Mouse (Mus musculus): ENCODE data around the gene Slc26a10.
A peak's percentile ranks its signal among the peaks of the same experiment; 100 is the strongest.

The Slc26a10 gene

DNA sequence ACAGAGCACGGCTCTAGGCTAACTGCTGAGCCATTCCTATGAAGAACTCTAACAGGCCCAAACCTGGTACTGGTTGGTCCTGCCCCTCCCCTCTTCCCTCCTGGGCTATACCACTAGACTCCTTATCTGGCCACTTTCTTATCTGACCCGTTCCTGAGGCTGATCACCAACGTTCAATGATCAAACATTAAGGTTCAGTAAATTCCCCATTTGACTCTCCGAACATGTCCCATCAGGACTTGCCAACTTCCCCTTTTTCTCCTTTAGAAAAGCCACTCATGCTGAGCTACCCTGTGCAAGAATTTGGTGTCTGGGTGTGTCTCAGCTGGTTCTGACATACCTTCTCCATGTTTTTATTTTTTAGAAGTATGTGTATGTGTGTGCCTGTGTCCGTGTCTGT is 53.9 kb downstream of the Slc26a10 start:
- no peak for DNase-seq

DNA sequence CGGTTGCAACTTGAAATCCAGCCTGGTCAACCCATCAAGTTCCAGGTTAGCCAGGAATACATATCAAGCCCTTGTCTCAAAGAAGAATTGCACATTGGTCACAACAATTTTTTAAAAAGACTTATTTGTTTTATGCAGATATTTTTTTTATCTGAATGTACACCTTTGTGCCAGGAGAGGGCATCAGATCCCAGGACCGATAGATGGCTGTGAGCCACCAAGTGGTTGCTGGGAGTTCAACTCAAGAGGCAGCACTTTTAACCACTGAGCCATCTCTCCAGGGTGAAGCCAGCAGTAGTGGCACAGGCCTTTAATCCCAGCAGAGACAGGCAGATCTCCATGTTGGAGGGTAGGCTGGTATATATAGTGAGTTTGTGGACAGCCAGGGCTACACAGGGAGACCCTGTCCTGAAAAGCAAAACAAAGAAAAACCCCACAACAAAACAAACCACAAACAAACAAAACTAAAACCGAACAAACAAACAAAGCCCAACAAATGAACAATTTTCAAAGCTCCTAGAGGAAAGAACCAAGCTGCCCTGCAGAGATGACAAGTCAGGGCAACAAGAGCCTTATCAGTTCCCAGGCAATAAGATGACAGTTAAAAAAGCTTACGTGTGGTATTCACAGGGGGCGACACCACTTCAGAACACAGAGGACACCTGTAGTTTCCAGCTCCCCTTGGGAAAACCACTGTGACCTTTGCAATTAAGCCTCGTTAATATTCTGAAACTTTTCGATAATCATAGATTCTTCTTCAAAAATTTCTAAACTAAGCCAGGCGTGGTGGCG is 55.0 kb downstream of the Slc26a10 start:
- DNase-seq = peak; percentile 67

GRCm38 (mm10) chr10:127123436-127123805 is 57.0 kb downstream of the Slc26a10 start:
- DNase-seq = peak; percentile 84

DNA sequence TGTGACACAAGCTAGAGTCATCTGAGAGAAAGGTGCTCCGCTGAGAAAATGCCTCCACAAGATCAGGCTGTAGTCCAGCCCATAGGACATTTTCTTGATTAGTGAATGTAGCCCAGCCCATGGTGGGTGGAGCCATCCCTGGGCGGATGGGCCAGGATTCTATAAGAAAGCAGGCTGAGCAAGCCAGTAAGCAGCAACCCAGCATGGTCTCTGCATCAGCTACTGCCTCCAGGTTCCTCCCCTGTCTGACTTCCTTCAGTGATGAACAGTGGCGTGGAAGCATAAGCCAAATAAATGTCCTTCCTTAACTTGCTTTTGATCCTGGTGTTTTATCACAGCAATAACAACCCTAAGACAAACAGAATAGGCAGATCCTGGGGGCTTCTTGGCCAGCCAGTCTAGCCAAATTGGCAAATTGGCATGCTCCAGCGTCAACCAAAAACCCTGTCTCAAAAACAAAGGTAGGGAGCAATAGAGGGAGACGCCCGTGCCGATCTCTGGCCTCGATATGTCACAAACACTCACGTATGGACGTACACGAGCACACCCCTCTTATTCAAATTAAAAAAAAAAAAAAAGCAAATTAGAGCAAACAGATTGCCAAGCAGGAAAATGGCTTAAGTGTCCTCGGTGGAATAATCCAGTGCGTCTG is 57.5 kb downstream of the Slc26a10 start:
- no peak for DNase-seq

DNA sequence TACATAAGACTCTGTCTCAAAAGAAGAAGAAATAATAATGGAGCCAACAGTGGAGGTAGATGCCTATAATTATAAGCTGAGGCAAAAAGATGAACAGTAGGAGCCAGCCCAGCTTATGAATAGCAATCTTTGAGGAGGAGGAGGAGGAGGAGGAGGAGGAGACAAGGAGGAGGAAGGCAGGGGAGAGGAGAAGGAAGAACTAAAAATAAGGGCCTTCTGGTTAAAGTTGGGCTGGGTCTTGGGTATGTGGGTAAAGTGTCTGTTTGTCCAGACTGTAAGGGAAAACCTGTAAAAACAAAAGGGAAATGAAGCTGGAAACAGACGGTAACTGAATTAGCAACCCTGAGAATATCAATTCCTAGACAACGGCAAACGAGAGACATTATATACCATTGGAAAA is 58.4 kb downstream of the Slc26a10 start:
- no peak for DNase-seq
